Comparison of ENCODE assay signal across 8 mouse cellular contexts in genomic region chr17:29006812-29007211, GRCm38 (mm10). TPM values are rescaled to one million over a fixed set of nuclear protein-coding genes. Genes with fewer than 3 reads are reported as not detected.
DNase-seq lines count a peak whose midpoint lies in the region; ATAC-seq and TF ChIP-seq lines count a peak whose summit lies in the region.

No protein-coding gene starts in this region.

- peak; percentile 11 for DNase-seq in thymus, adult 2 months
- no peak for DNase-seq in thymus, postnatal 4 days
- DNase-seq in layer of hippocampus, postnatal 14 days (ENCODE audit: low spot score in 2 of 2), result no peak
- DNase-seq in layer of hippocampus, postnatal 36 days, result no peak
- DNase-seq in ovary, postnatal 10 days (ENCODE audit: low spot score), result no peak

- H3K4me3 ChIP-seq in thymus, adult 2 months (ENCODE audit: control insufficient read depth, insufficient read depth, low read length), result peak overlapping the region; percentile 97
- peak overlapping the region; percentile 72 for H3K4me3 ChIP-seq in forebrain, embryonic 12.5 days (replicated peaks)
- peak overlapping the region; percentile 91 for H3K4me3 ChIP-seq in limb, embryonic 15.5 days
- H3K4me3 ChIP-seq in neural tube, embryonic 12.5 days, result peak overlapping the region; percentile 95

- H3K27me3 ChIP-seq in thymus, adult 2 months (ENCODE audit: control insufficient read depth, insufficient read depth, low read length), result no peaks in the 10 kb centered on the region
- no peaks in the 10 kb centered on the region for H3K27me3 ChIP-seq in forebrain, embryonic 12.5 days
- no peaks in the 10 kb centered on the region for H3K27me3 ChIP-seq in limb, embryonic 15.5 days
- H3K27me3 ChIP-seq in neural tube, embryonic 12.5 days (replicated peaks), result no peaks in the 10 kb centered on the region

- H3K9me3 ChIP-seq in forebrain, embryonic 12.5 days, result no peaks in the 10 kb centered on the region
- no peaks in the 10 kb centered on the region for H3K9me3 ChIP-seq in limb, embryonic 15.5 days
- H3K9me3 ChIP-seq in neural tube, embryonic 12.5 days, result no peaks in the 10 kb centered on the region

- peak overlapping the region; percentile 91 for H3K9ac ChIP-seq in forebrain, embryonic 12.5 days
- H3K9ac ChIP-seq in limb, embryonic 15.5 days, result peak overlapping the region; percentile 93
- H3K9ac ChIP-seq in neural tube, embryonic 12.5 days, result peak overlapping the region; percentile 97

- peak overlapping the region; percentile 72 for H3K4me2 ChIP-seq in forebrain, embryonic 12.5 days
- peak overlapping the region; percentile 69 for H3K4me2 ChIP-seq in limb, embryonic 15.5 days
- H3K4me2 ChIP-seq in neural tube, embryonic 12.5 days (replicated peaks), result peak overlapping the region; percentile 76

- WGBS in thymus, adult 2 months, result 4% methylated on average over 7 of the region's 7 CpGs
- 8% methylated on average over 7 of the region's 7 CpGs for WGBS in forebrain, embryonic 12.5 days
- WGBS in limb, embryonic 15.5 days, result 8% methylated on average over 7 of the region's 7 CpGs
- WGBS in neural tube, embryonic 12.5 days, result 13% methylated on average over 7 of the region's 7 CpGs

- ATAC-seq in forebrain, embryonic 12.5 days (ENCODE audit: low FRiP score), result no peak
- ATAC-seq in limb, embryonic 15.5 days (ENCODE audit: insufficient number of reproducible peaks, low FRiP score, low TSS enrichment, low read depth), result no peak
- no peak for ATAC-seq in neural tube, embryonic 12.5 days (ENCODE audit: low FRiP score, low read depth)

- no peak for TF ChIP-seq POLR2A in thymus, adult 2 months (IDR thresholded peaks at IDR 0.05; ENCODE audit: control insufficient read depth, extremely low read depth, insufficient read depth, low read length, poor library complexity)

- TF ChIP-seq CTCF in thymus, adult 2 months (IDR thresholded peaks at IDR 0.05; ENCODE audit: borderline replicate concordance, control insufficient read depth, extremely low read depth, insufficient read depth, low read length, poor library complexity), result no peak

- peak overlapping the region; percentile 92 for H3K27ac ChIP-seq in thymus, adult 2 months (ENCODE audit: control insufficient read depth, insufficient read depth, low read length)
- peak overlapping the region; percentile 89; the same call in 1 of the 2 replicates for H3K27ac ChIP-seq in forebrain, embryonic 12.5 days
- H3K27ac ChIP-seq in limb, embryonic 15.5 days, result peak overlapping the region; percentile 87
- H3K27ac ChIP-seq in neural tube, embryonic 12.5 days, result no peak overlapping the region

- no peaks in the 10 kb centered on the region for H3K36me3 ChIP-seq in thymus, adult 2 months (ENCODE audit: control insufficient read depth, insufficient read depth, low read length)
- no peaks in the 10 kb centered on the region for H3K36me3 ChIP-seq in forebrain, embryonic 12.5 days (replicated peaks)
- no peaks in the 10 kb centered on the region for H3K36me3 ChIP-seq in limb, embryonic 15.5 days
- H3K36me3 ChIP-seq in neural tube, embryonic 12.5 days, result no peaks in the 10 kb centered on the region

- peaks cover 21% of the 10 kb centered on the region for H3K4me1 ChIP-seq in thymus, adult 2 months (replicated peaks; ENCODE audit: control insufficient read depth, insufficient read depth, low read length)
- peaks cover 26% of the 10 kb centered on the region for H3K4me1 ChIP-seq in forebrain, embryonic 12.5 days
- H3K4me1 ChIP-seq in limb, embryonic 15.5 days, result peaks cover 15% of the 10 kb centered on the region
- H3K4me1 ChIP-seq in neural tube, embryonic 12.5 days, result peaks cover 17% of the 10 kb centered on the region

RNA-seq across cellular contexts. Expression of gene Stk38, which starts 1.0 kb away (rescaled TPM):
- polyA plus RNA-seq in thymus, adult 2 months (2012; rRNA removed), result 196 TPM in 2 replicates
- polyA plus RNA-seq in forebrain, embryonic 12.5 days (2016; fragmentation: Nextera tagmentation; extraction: Ambion mirVana), result 149 and 154 TPM in 2 replicates
- polyA plus RNA-seq in limb, embryonic 15.5 days (2015; fragmentation: Nextera tagmentation; extraction: Ambion mirVana), result 100 and 104 TPM in 2 replicates
- polyA plus RNA-seq in neural tube, embryonic 12.5 days (2016; fragmentation: Nextera tagmentation; extraction: Ambion mirVana), result 148 and 157 TPM in 2 replicates
- total RNA-seq in layer of hippocampus, postnatal 14 days (2021), result 10 to 100 TPM; 57.0 to 61.1 TPM
- total RNA-seq in layer of hippocampus, postnatal 36 days (2021), result 10 to 100 TPM; 51.7 to 55.6 TPM

RNA-seq across cellular contexts. Expression of gene Srsf3, which starts 25.6 kb away (rescaled TPM):
- polyA plus RNA-seq in thymus, adult 2 months (2012; rRNA removed), result 544 TPM in 2 replicates
- 852 and 860 TPM in 2 replicates for polyA plus RNA-seq in forebrain, embryonic 12.5 days (2016; fragmentation: Nextera tagmentation; extraction: Ambion mirVana)
- 513 and 518 TPM in 2 replicates for polyA plus RNA-seq in limb, embryonic 15.5 days (2015; fragmentation: Nextera tagmentation; extraction: Ambion mirVana)
- 642 and 679 TPM in 2 replicates for polyA plus RNA-seq in neural tube, embryonic 12.5 days (2016; fragmentation: Nextera tagmentation; extraction: Ambion mirVana)
- 100 to 1,000 TPM; 127 to 160 TPM for total RNA-seq in layer of hippocampus, postnatal 14 days (2021)
- total RNA-seq in layer of hippocampus, postnatal 36 days (2021), result 100 to 1,000 TPM; 141 to 147 TPM

RNA-seq across cellular contexts. Expression of gene Kctd20, which starts 55.1 kb away (rescaled TPM):
- 60.8 and 80.1 TPM in 2 replicates for polyA plus RNA-seq in thymus, adult 2 months (2012; rRNA removed)
- 127 and 129 TPM in 2 replicates for polyA plus RNA-seq in forebrain, embryonic 12.5 days (2016; fragmentation: Nextera tagmentation; extraction: Ambion mirVana)
- polyA plus RNA-seq in limb, embryonic 15.5 days (2015; fragmentation: Nextera tagmentation; extraction: Ambion mirVana), result 88.9 and 98.7 TPM in 2 replicates
- polyA plus RNA-seq in neural tube, embryonic 12.5 days (2016; fragmentation: Nextera tagmentation; extraction: Ambion mirVana), result 115 and 117 TPM in 2 replicates
- 10 to 100 TPM; 76.2 to 77.7 TPM for total RNA-seq in layer of hippocampus, postnatal 14 days (2021)
- total RNA-seq in layer of hippocampus, postnatal 36 days (2021), result 10 to 100 TPM; 64.5 to 74.5 TPM
